13 mouse cellular contexts compared by ENCODE assay signal in the genomic region with DNA sequence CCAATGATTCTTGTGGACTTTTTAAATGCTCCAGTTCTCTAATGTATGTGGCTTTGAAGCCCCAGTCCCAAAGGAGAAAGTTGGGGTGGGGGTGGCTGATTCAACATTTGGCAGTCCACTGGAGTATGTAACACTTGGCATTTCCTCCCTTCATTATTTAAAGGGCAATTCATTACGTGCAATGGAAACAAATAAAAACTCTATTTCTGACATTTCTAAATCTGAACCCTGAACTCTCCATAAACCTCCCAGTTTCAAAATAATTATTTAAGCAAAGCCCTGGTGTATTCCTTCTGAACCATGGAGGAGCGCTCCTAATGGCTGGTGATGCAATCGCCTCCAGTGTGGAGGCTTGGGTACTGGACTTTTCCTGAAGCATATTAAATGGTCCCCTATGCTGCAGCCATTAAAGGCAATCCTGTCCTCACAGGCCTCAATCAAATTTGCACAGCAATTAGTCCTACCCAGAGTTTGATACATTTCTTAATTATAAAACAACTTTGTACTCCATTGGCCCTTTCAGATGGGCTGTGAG.
DNase-seq lines count a peak whose midpoint lies in the region; ATAC-seq lines count a peak whose summit lies in the region.
"Had no signal": no experiment of that assay in that cellular context is flagged by ENCODE, and none has a peak within 500 bp of the region (broad histone marks: within the 10 kb centered on the region; RNA-seq: fewer than 3 reads in every experiment).

No protein-coding gene starts in this region.

- no peaks in the 10 kb centered on the region for H3K36me3 ChIP-seq in hindbrain, embryonic 14.5 days (replicated peaks; ENCODE audit: control insufficient read depth, insufficient read depth)
- no peaks in the 10 kb centered on the region for H3K36me3 ChIP-seq in hindbrain, embryonic 11.5 days (ENCODE audit: control insufficient read depth, insufficient read depth, low read length)
- no peaks in the 10 kb centered on the region for H3K36me3 ChIP-seq in embryonic facial prominence, embryonic 14.5 days (ENCODE audit: control insufficient read depth, insufficient read depth, low read length)
- no peaks in the 10 kb centered on the region for H3K36me3 ChIP-seq in limb, embryonic 13.5 days
- H3K36me3 ChIP-seq in midbrain, embryonic 15.5 days (replicated peaks): no peaks in the 10 kb centered on the region
- H3K36me3 ChIP-seq: liver, embryonic 12.5 days had no signal

- H3K9me3 ChIP-seq in hindbrain, embryonic 14.5 days (ENCODE audit: control insufficient read depth, low read length): no peaks in the 10 kb centered on the region
- no peaks in the 10 kb centered on the region for H3K9me3 ChIP-seq in hindbrain, embryonic 11.5 days (ENCODE audit: control insufficient read depth, low read length)
- H3K9me3 ChIP-seq in embryonic facial prominence, embryonic 14.5 days (ENCODE audit: control insufficient read depth, low read length): no peaks in the 10 kb centered on the region
- H3K9me3 ChIP-seq in limb, embryonic 13.5 days: no peaks in the 10 kb centered on the region
- H3K9me3 ChIP-seq in midbrain, embryonic 15.5 days: no peaks in the 10 kb centered on the region
- H3K9me3 ChIP-seq: liver, embryonic 12.5 days had no signal

- no peak for DNase-seq in hindbrain, embryonic 14.5 days (ENCODE audit: low spot score)
- DNase-seq in hindbrain, embryonic 11.5 days (ENCODE audit: low spot score): no peak
- DNase-seq in NIH3T3 (ENCODE audit: low read depth): peak; percentile 74
- DNase-seq in embryonic facial prominence, embryonic 14.5 days (ENCODE audit: low spot score): peak; percentile 37
- DNase-seq in embryo, embryonic 10 days (ENCODE audit: low spot score): no peak
- DNase-seq: cerebellum, postnatal 10 days; gastrocnemius, postnatal 10 days; kidney, adult 18-20 months; thymus, postnatal 14 days had no signal

- ATAC-seq in hindbrain, embryonic 14.5 days (ENCODE audit: low FRiP score): no peak
- ATAC-seq in hindbrain, embryonic 11.5 days (ENCODE audit: low FRiP score): no peak
- no peak for ATAC-seq in embryonic facial prominence, embryonic 14.5 days (ENCODE audit: low read depth)
- no peak for ATAC-seq in limb, embryonic 13.5 days (ENCODE audit: low FRiP score, low read depth)
- no peak for ATAC-seq in midbrain, embryonic 15.5 days (replicated peaks)
- ATAC-seq: liver, embryonic 12.5 days had no signal

- H3K27ac ChIP-seq in hindbrain, embryonic 14.5 days: peak overlapping the region; percentile 97
- H3K27ac ChIP-seq in hindbrain, embryonic 11.5 days (ENCODE audit: low read depth, low read length): no peak overlapping the region
- peak overlapping the region; percentile 99; the same call in 1 of the 2 replicates for H3K27ac ChIP-seq in embryonic facial prominence, embryonic 14.5 days (replicated peaks; ENCODE audit: low read depth, low read length)
- H3K27ac ChIP-seq in limb, embryonic 13.5 days: peak overlapping the region; percentile 99
- H3K27ac ChIP-seq in midbrain, embryonic 15.5 days: no peak overlapping the region
- H3K27ac ChIP-seq: liver, embryonic 12.5 days; macrophage had no signal

- H3K4me3 ChIP-seq in hindbrain, embryonic 14.5 days (replicated peaks; ENCODE audit: low read length): no peak overlapping the region
- H3K4me3 ChIP-seq in hindbrain, embryonic 11.5 days (ENCODE audit: low read depth, low read length): no peak overlapping the region
- H3K4me3 ChIP-seq in embryonic facial prominence, embryonic 14.5 days (ENCODE audit: low read depth, low read length): no peak overlapping the region
- H3K4me3 ChIP-seq in limb, embryonic 13.5 days: no peak overlapping the region
- no peak overlapping the region for H3K4me3 ChIP-seq in midbrain, embryonic 15.5 days
- H3K4me3 ChIP-seq: liver, embryonic 12.5 days had no signal

- peaks cover 28% of the 10 kb centered on the region for H3K4me1 ChIP-seq in hindbrain, embryonic 14.5 days (replicated peaks; ENCODE audit: control insufficient read depth, insufficient read depth, low read length)
- peaks cover 9% of the 10 kb centered on the region; the same call in 1 of the 2 replicates for H3K4me1 ChIP-seq in hindbrain, embryonic 11.5 days (replicated peaks; ENCODE audit: control insufficient read depth, insufficient read depth, low read length)
- H3K4me1 ChIP-seq in embryonic facial prominence, embryonic 14.5 days (ENCODE audit: control insufficient read depth, insufficient read depth, low read length): peaks cover 30% of the 10 kb centered on the region
- H3K4me1 ChIP-seq in limb, embryonic 13.5 days: peaks cover 49% of the 10 kb centered on the region
- peaks cover 27% of the 10 kb centered on the region for H3K4me1 ChIP-seq in midbrain, embryonic 15.5 days

- H3K9ac ChIP-seq in hindbrain, embryonic 14.5 days: no peak overlapping the region
- no peak overlapping the region for H3K9ac ChIP-seq in hindbrain, embryonic 11.5 days (ENCODE audit: low read depth, low read length)
- H3K9ac ChIP-seq in embryonic facial prominence, embryonic 14.5 days (ENCODE audit: low read depth, low read length): no peak overlapping the region
- H3K9ac ChIP-seq in limb, embryonic 13.5 days: no peak overlapping the region
- no peak overlapping the region for H3K9ac ChIP-seq in midbrain, embryonic 15.5 days
- H3K9ac ChIP-seq: liver, embryonic 12.5 days had no signal

- WGBS in hindbrain, embryonic 14.5 days: 68% methylated on average over 3 of the region's 3 CpGs
- WGBS in hindbrain, embryonic 11.5 days: 88% methylated on average over 3 of the region's 3 CpGs
- 72% methylated on average over 3 of the region's 3 CpGs for WGBS in embryonic facial prominence, embryonic 14.5 days
- 54% methylated on average over 3 of the region's 3 CpGs for WGBS in limb, embryonic 13.5 days
- 82% methylated on average over 3 of the region's 3 CpGs for WGBS in midbrain, embryonic 15.5 days

- H3K4me2 ChIP-seq in hindbrain, embryonic 14.5 days (replicated peaks): no peak overlapping the region
- no peak overlapping the region for H3K4me2 ChIP-seq in hindbrain, embryonic 11.5 days (replicated peaks; ENCODE audit: low read depth, low read length)
- no peak overlapping the region for H3K4me2 ChIP-seq in embryonic facial prominence, embryonic 14.5 days (ENCODE audit: low read depth, low read length)
- H3K4me2 ChIP-seq in limb, embryonic 13.5 days (replicated peaks): no peak overlapping the region
- H3K4me2 ChIP-seq in midbrain, embryonic 15.5 days: no peak overlapping the region
- H3K4me2 ChIP-seq: liver, embryonic 12.5 days had no signal

- no peaks in the 10 kb centered on the region for H3K27me3 ChIP-seq in hindbrain, embryonic 14.5 days (ENCODE audit: control insufficient read depth, insufficient read depth, low read length)
- no peaks in the 10 kb centered on the region for H3K27me3 ChIP-seq in hindbrain, embryonic 11.5 days (ENCODE audit: control insufficient read depth, insufficient read depth, low read length)
- no peaks in the 10 kb centered on the region for H3K27me3 ChIP-seq in embryonic facial prominence, embryonic 14.5 days (replicated peaks; ENCODE audit: control insufficient read depth, insufficient read depth, low read length)
- no peaks in the 10 kb centered on the region for H3K27me3 ChIP-seq in limb, embryonic 13.5 days
- H3K27me3 ChIP-seq in midbrain, embryonic 15.5 days (replicated peaks): no peaks in the 10 kb centered on the region

Comparison
In these comparisons a context has a peak if more than half of its experiments do, and no peak if none do; other contexts are left out.
1. H3K27ac ChIP-seq: peak in hindbrain, embryonic 14.5 days (single experiment), embryonic facial prominence, embryonic 14.5 days (single experiment) and limb, embryonic 13.5 days (single experiment); none in hindbrain, embryonic 11.5 days (single experiment) and midbrain, embryonic 15.5 days (single experiment).
2. DNase-seq: peak in NIH3T3 (single experiment) and embryonic facial prominence, embryonic 14.5 days (single experiment); none in hindbrain, embryonic 14.5 days (single experiment), hindbrain, embryonic 11.5 days (single experiment) and embryo, embryonic 10 days (single experiment).